Mouse (Mus musculus): ENCODE data around the gene Wipi1. TPM values are rescaled to one million over a fixed set of nuclear protein-coding genes. Genes with fewer than 3 reads are reported as not detected.
"Not testable (repeated sequence)": the region's sequence is repeated elsewhere in the genome, so short reads cannot be mapped to it uniquely, and the experiment has no call there.

The Wipi1 gene
- 10 to 100 TPM; 26.8 to 56.0 TPM for total RNA-seq (2021)
- long read RNA-seq, experiment 1, transcript Wipi1-202 (13 exons, 2,050 nt) = major isoform, 56 of 94 reads
- long read RNA-seq, experiment 1, transcript Wipi1-201 (12 exons, 3,338 nt) = minor isoform, 25 of 94 reads
- long read RNA-seq, experiment 1, partial matches to known transcripts = 8 of 94 reads
- long read RNA-seq, experiment 1, other reads (novel, unspliced or antisense) = 5 of 94 reads
- long read RNA-seq, experiment 2, transcript Wipi1-202 (13 exons, 2,050 nt) = major isoform, 8 of 10 reads
- long read RNA-seq, experiment 2, partial matches to known transcripts = 0 of 10 reads
- long read RNA-seq, experiment 2, other reads (novel, unspliced or antisense) = 0 of 10 reads

DNA sequence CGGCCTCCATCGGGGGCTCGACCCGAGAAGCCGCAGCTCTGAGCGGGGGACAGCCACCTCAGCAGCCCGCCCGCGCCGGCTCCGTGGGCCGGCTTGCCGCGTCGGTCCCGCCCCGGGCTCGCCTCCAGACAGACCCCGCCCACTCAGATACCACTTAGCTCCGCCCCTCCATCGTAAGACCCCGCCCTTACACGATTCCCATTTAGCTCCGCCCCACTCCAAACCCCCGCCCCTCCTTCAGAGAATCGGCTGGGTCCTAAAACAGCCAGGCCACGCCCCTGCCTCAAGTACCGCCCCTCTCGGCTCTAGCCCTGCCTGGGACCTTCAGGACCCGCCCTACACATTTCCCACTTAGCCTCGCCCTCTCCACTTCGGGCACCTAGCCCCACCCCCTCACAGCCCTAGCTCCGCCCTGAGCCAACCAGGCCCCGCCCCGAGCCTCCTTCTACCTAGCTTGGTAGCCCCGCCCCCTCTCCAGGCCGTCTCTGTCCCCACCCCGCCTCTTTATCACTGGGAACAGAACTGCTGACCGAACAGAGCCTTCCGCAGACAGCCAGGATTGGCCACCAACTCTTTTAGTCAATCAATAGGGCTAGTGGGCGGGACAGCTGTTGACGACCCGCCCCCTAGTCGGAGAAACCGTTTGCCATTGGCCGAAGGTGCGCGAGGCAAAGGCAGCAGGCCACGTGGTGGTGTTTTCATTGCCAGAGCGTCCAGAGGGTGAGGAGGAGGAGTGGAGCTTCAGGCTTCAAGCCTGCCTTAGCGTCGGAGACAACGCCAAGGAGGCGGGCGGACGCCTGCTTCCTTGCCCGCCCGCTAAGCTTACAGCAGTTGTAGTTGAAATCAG, at the start of gene Wipi1:
TSS of gene Wipi1 (minus strand) at position 665 of the 847 bp plus-strand sequence.
- peak; percentile 100 for DNase-seq

DNA sequence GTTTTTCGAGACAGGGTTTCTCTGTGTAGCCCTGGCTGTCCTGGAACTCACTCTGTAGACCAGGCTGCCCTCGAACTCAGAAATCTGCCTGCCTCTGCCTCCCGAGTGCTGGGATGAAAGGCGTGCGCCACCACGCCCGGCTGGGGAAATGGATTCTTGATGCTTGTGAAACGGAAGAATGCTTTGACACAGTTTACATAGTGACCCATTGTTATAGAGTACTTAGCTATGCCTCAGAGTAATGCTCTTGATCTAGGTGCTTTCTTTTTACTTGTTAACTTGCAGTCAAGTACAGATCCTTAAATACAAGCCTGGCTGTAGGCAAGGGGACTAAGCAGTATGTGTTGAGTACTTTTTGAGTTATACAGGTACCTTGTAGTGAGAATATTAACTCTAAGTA, 48.8 kb upstream of the Wipi1 start:
- DNase-seq = not testable (repeated sequence)

DNA sequence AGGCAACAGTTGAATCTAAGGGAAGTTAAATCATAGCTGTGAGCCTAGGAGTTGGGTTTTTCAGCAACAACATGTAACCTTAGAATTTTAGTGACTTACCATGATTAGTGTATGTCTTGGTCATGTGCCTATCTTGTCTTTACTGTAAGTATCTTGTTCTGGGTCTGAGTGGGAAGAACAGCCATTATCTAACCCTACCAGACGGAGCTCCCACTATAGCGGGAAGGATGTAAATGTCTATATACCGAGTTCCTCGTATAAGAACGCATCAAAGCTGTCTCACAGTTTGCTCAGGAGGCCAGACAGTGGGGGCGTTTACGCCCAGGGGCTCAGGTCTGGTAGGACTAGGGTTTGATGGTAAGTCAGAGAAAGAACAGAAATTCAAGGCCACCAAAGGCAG, 44.5 kb upstream of the Wipi1 start:
- DNase-seq = no peak

DNA sequence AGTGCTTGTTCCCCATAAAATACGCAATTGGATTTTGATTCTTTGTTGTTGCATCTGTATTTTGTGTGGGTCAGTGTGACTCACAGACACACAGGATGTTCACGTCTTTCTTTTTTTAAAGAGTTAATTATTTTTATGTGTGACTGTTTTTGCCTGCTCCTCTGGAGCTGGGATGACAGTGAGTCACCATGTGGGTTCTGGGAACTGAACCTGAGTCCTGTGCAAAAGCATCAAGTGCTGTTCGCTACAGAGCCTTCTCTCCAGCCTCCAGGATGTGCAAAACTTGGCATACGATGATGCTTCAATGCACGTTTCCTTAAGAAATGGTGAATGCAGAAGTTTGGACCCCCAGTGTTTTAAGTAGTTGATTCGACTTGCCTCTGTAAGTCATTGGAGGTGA, 42.8 kb upstream of the Wipi1 start:
- no peak for DNase-seq

DNA sequence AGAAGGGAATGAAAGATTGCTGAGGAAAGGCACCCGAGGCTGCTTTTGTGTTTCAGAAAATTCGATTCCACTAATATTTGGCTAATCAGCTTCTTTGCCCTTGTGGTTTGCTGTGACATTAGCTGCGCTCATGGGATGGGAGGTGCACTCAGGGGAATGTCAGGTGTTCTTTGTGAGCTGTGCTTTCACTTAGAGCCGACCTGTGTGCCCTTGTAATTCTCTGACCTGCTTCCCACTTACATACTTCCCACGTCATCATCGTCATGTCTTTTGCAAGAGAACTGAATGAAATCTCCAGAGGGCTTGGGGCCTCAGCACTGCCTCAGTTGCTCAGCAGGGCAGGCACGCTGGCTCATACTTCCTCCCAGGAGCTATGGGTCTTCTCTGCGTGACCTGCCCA, 41.4 kb upstream of the Wipi1 start:
- no peak for DNase-seq

DNA sequence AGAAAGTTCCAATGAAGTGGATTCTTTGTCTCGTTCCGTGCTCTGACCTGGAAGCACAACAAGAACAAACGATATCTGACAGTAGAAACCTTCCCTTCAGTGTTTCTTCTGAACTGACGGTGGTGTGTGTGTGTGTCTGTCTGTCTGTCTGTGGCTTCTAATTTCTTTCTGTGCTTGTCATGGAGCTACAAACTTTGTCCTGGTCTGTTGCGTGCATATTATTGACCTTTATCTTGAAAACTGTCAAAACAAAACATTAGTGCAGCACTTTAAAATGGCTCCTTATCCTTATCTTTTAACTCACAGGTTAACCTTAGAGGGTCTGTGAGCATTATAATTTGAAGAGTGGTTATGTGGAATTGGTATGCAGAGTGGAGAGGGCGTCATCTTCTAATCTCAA, 40.7 kb upstream of the Wipi1 start:
- DNase-seq = no peak

DNA sequence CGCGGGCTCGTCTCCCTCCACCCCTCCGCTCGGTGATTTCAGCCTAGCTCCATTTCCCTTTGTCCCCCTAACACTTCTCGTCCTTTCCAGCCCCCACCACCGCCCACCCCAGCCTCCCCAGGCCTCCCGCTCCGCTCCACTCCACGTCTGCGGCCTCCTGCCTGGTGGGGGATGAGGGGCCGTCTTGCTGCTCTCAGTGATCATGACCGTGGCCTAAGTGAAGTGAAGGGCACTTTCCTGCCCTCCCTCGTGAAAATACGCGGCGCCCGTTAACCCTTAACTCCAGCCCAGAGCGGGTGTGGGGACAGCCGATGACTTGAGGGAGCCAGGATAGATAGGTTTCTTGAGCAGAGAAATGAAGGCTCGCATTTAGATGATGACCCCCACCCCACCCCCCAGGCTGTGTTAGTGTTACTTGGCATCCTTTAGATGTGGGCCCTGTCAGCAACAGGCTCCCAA, 39.8 kb upstream of the Wipi1 start:
- peak; percentile 38 to 42 for DNase-seq

DNA sequence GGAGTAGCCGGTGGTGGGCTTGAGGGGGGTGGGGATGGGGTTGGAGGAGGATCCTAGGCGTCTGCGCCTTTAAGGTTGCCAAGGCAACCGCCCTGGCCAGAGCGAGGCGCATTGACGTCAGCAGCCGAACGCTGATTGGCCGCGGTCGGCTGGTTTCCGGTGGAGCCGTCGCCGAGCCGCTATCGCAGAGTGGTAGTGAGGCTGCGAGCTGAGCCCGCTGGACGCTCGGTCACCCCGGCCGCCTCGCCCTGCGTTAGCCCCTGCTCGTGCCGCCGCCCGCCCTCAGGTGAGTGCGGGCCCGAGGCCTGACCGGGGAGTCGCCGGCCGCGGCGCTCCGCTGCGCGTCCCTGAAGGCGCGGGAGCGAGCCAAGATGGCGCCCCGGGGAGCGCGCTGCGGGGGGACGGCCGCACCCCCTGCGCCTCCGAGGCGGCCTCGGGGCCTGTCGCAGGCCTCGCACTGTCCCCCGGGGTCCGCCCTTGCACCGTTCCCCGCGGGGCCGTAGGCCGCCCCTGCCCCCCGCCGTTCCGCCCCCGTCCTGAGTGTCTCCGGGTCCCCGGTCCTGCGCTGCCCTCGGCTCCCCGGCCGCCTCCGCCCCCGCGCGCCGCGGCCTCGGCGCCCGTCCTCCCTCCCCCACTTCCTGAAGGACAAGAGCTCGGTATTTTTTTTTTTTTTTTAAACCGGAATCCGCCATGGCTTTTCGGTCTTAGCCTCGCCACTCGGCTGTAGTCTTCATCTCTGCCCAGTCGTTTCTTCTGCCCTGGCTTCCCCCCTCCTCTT, 39.2 kb upstream of the Wipi1 start:
- DNase-seq = peak; percentile 94 to 96

DNA sequence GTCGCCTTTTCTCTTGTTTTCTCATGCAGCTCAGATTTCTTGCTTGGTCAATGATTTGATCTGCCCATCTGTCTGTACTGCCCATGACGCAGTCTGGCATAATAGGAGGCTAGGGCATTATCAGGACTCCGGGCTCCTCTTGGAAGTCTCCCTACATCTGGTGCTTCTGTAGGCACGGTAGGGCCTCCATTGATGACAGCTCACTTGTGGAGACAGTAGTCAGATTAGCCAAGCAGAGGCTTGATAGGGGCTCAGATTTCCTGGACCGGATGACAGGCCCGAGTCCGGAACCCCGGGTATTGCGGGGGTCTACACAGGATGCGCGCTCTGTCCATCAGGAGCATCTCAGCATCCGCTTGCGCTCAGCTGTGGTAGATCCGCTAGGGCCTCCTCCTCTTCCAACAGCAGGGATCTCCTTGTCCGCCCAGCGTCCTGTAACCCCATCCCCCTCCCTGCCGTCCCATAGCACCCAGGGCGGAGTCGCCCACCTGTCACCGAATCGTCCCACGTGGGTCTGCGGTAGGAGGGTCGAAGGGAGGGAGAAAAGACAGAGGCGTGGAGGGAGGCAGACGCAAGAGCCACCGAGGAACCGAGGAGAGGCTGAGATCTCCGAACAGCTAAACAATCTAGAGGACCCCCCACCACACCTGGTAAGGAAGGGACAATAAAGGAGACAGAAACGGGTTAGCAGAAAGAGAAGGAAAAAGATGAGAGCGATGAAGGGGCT, 38.4 kb upstream of the Wipi1 start:
- peak; percentile 79 to 87 for DNase-seq

DNA sequence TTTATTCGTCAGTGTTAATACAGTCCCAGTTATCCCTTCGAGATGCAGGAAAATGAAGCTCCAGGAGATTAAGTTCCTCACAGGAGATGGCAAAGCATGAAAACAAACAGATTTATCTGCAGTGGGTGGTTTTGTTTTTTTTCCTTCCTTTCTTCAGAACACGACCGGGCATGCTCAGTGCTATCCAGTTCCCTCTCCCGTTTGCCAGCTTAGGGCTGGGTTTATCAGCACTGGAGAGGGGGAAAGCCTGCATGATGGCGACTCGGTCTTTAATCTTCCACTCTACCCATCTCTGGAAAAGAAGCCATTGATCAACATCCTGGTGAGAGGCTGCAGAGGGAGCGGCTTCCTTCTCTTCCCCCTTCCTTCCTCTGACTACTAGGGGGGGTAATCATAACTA, 37.4 kb upstream of the Wipi1 start, which contains the start of gene Prkar1a:
TSS of gene Prkar1a (plus strand) at position 200 of the 400 bp plus-strand sequence.
- no peak for DNase-seq

DNA sequence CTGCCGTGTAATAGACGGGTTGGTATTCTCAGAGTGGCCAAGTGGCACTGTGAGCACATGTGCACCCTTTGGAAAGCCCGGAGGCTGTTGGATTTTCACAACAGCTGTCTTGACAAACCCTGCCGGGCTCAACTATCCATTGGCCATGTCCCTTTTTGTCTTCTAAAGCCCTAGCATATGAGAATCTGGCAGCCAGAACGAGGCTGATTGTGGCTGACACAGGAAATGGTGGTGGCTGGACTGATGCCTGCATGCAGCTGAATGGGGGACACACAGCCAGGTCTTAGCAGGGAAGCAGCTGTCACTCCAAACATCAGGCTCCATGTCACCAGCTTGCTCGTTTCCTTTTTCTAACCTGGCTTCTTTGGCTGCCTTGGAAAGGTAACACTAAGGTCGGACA, 36.7 kb upstream of the Wipi1 start:
- no peak for DNase-seq

DNA sequence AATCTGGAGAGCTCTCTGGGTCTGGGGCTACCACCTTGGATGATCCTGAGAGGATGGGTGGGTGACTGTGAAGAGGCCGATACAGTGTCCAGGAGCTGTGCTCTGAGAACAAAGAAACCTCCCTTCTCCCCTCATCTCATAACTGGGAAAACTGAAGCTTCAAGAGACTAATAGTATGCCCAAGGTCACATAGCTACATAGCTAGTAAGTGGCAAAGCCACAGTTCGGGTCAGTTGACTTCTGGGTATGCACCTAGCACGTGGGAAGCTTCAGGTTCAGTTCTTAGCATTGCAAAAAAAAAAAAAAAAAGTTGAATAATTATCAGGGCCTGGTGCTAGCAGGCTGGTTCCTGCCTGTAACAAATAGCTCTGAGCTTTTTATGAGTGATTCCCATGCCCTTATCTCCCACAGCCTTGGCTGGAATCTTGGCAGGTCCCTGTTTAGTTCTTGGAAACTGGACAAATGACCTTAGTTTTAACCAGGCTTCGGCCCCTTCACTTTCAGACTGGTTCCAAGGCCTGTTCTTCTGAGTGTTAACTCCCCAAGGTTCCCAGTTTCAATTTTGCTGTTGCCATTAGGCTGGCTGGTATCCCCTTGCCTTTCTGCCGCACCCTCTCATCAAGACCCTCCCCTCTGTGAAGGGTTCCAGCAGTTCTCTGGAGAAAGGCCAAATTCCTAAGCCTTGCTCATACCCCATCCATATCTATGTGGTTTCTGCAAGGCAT, 29.9 kb upstream of the Wipi1 start:
- DNase-seq = peak; percentile 72 to 79

DNA sequence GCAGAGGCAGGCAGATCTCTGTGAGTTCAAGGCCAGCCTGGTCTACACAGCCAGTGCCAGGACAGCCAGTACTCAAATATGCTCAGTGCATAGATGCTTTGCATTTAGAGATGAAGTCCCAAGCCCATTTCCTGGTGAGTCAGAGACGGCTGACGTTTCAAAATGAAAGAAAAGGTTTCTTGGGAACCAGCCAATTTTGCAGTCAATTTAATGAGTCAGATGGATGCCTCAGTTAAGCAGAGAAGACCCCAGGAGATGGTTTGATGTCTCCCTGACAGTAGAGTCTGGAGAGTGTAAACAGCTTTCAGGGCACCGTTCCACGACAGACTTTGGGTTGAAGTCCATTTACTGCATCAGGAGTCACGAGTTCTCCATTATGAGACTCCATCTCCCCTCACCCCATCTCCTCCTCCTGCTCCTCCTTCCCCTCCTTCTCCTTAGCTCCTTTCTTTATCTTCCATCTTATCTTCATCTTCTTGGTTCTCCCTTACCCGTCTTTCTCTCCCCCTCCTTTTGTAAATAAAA, 24.2 kb upstream of the Wipi1 start:
- no peak for DNase-seq

DNA sequence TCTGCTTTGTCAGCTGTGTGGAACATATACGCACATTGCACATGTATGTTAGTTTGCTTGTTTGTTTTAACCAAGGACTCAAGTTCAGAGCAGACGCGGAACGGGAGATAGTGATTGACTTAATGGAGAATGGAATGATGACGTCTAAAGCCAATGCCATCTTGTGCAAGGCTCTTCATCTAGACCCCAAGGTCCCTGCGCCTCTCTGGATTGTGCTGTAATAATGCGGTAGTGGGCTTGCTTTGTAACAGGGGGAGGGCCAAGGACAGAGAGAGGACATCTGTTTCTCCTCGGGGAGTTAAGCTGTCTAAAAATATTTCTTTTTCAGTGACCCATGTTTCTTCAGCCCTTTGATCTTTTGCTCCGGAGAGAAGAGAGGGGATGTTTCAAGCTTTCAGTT, 23.2 kb upstream of the Wipi1 start:
- DNase-seq = no peak

DNA sequence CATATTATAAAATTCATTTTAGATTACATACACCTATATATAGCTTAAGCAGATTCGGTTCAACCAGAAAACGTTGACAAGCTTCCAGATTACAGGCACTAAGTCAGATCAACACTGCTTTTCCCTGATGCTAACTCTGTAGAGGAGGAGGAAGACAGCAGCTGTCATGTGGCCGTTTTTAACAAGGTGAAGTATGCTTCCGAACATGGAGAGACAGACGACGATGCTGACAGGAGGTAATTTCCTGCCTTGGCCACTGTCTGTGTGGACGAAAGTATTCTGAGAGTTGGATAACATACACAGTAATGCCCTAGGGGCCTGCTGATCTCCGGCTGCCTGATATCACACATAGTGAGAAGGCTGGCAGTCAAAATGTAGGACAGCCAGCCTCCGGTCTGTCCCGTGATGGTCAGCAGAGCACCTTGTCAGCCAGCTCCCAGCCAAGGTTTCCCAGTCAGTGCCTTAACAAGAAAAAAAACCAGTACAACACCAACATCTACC, 17.3 kb upstream of the Wipi1 start:
- DNase-seq = no peak

DNA sequence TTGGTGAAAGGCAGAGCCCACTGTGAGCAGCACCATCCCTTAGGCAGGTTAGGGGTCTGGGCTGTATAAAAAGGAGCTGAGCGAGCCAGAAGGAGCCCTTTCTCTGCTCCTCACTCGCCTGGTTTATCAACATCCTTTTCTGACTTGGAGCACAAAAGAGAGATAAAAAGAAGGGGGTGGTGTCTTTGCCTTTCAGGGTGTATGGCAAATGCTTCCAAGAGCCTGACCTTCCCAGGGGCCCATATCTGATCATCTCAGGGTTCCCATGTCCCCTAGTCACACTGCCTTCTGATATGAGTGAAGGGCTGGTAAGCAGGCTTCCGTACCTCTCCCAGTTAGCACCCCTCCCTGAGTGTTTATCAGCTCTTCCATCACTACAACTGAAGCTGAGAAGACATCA, 16.3 kb upstream of the Wipi1 start:
- DNase-seq = no peak

DNA sequence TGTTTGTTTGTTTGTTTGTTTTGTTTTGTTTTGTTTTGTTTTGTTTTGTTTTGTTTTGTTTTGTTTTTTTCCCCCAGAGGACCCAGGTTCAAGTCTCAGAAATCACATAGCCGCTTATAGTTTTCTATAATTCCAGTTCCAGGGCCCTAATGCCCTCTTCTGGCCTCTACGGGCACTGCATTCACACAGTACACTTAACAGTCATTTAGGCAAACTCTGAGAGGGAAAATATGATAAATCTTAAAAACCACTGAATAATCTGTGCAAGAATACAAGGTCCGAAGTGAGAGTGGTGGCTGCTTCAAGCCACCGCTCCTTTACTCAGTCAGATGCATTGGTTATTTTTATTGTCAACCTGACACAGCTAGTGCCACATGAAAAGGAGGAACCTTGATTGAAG, 15.9 kb upstream of the Wipi1 start:
- DNase-seq = no peak

DNA sequence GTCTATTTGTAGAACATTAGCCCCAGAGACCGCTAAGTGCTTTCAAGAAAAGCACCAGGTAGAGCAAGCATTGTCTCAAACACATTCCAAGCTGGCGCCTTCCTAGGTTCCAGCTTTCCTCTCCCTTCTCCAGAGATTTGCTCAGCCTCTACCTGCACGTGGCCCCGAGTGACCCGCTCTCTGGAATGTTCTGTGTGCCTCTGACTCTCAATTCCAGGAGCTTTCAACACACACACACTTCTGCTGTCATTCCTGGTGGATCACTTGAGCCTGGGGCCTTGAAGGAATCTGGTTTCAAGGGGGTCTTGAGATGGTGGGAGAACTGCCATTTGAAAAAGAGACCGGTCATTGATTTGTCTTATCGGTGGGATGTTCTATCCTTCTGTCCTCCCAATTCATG, 11.5 kb upstream of the Wipi1 start:
- no peak for DNase-seq

DNA sequence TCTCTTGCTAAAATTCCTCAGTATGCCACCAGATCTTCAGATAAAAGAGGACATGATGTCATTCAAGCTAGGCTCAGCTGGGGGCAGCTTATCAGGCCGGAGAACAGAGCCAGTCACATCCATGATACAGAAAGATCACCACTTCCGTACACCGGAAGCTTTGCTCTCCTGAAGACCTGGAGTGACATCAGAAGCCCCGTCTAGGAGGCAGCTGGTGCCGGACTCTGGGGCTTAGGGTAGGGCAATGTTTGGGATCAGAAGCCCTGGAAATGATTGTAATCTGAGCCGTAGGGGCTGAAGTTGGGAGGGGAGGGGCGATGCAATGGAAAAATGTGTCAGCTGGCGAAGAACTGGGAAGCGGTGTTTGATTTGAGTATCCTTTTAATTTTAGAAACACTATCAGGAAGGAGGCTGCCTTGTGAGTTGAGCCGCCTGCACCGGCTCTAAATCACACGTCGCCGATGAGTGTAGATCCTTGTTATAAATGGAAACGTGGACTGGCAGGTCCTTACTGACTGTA, 10.8 kb upstream of the Wipi1 start:
- DNase-seq = peak; percentile 22 to 50

DNA sequence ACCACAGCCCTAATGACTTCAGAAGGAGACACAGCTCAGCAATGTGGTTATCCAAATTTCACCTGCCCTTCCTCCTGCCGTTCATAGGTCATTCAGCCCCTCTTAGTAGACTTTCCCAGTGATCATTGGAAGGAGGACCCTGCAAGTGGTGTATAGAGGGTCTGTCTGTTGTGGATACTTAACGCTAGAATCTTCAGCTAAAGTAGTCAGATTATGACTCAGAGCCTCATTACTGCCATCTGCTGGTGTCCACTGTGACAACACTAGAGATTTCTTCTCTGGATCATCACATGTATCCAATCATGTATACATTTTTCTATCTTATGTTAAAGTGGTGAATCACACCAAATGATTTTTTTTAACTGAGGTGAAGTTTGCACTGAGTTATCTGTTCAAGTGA, 9.4 kb upstream of the Wipi1 start:
- DNase-seq = peak; percentile 56 to 70

All from adrenal gland, postnatal 36 days (tissue).